Mouse (Mus musculus): ENCODE measurements around the gene Ect2.

DNA sequence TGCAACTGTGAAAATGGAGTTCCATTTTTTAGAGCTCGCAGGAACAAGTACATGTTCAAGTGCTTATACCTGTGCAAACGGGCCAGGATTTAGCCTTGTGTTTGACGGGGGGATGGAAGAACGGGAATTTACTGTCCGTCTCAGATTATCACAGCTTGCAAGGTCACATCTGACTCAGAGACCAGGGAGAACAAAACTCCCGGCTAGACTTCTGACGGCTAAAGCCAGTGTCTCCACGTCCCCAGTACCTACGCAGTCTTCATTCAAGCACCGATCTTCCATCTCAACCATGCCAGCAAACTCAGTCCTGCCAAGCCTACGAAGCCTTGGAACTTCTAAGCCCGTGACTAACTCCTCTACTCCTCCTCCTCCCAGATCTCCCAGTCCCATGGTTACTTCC is 93.2 kb downstream of the Ect2 start:
- TF ChIP-seq CTCF (IDR thresholded peaks at IDR 0.05; ENCODE audit: borderline replicate concordance, control insufficient read depth, extremely low read depth, insufficient read depth, low read length, poor library complexity) (no peak), POLR2A (IDR thresholded peaks at IDR 0.05; ENCODE audit: control insufficient read depth, extremely low read depth, insufficient read depth, low read length, poor library complexity) (no peak)
